Mouse (Mus musculus) neural tube, embryonic 14.5 days (tissue): ENCODE data around the gene Nudt5. TPM values are rescaled to one million over a fixed set of nuclear protein-coding genes. Genes with fewer than 3 reads are reported as not detected.

Source experiments
- ATAC-seq: fragments of 200-750 bp; cut with Nextera tagmentation; 2 replicates; pipeline ENCODE4 v1.8.0; 2017; ENCODE audit warnings: low read depth, mild to moderate bottlenecking, moderate TSS enrichment, moderate library complexity
- H3K27ac ChIP-seq: fragments of 300-500 bp; sonication (generic); 2 replicates; pipeline ENCODE4 v1.5.1; 2014; ENCODE audit warnings: low read depth, mild to moderate bottlenecking, control low read depth, low read length, moderate library complexity, mixed read lengths
- H3K27me3 ChIP-seq: fragments of 300-500 bp; sonication (generic); 2 replicates; pipeline ENCODE4 v1.6.1; 2014; ENCODE audit warnings: low read length; ENCODE audit not compliant: control insufficient read depth, insufficient read depth
- H3K36me3 ChIP-seq: fragments of 300-500 bp; sonication (generic); 2 replicates; pipeline ENCODE4 v1.6.1; 2014; ENCODE audit warnings: low read length, mixed read lengths; ENCODE audit not compliant: control insufficient read depth, insufficient read depth
- H3K4me1 ChIP-seq: fragments of 300-500 bp; sonication (generic); 2 replicates; pipeline ENCODE4 v1.6.1; 2014; ENCODE audit warnings: low read length; ENCODE audit not compliant: control insufficient read depth, insufficient read depth
- H3K4me2 ChIP-seq: fragments of 300-500 bp; sonication (generic); 2 replicates; pipeline ENCODE4 v1.6.1; 2014; ENCODE audit warnings: mild to moderate bottlenecking, low read depth, low read length, control low read depth
- H3K4me3 ChIP-seq: fragments of 300-500 bp; sonication (generic); 2 replicates; pipeline ENCODE4 v1.5.1; 2014; ENCODE audit warnings: low read depth, low read length, control low read depth, mixed read lengths
- H3K9ac ChIP-seq: fragments of 300-500 bp; sonication (generic); replicated peaks from 2 replicates; pipeline ENCODE4 v1.6.1; 2014; ENCODE audit warnings: low read depth, mild to moderate bottlenecking, control low read depth, low read length, mixed read lengths
- H3K9me3 ChIP-seq: fragments of 300-500 bp; sonication (generic); 2 replicates; pipeline ENCODE4 v1.6.1; 2016; ENCODE audit warnings: low read length; ENCODE audit not compliant: control insufficient read depth
- WGBS: fragments of 180-500 bp; shearing (Covaris S2); extraction: QIAGEN DNeasy Blood & Tissue Kit; methylation state at CpG from one replicate; pipeline ENCODE4 v1.1.7; 2014; 5-methylcytosine and 5-hydroxymethylcytosine counted together
- polyA plus RNA-seq: library from polyadenylated mRNA; unstranded; fragments of >200 nt; fragmentation: Nextera tagmentation; extraction: Ambion mirVana; gene quantifications from 2 replicates; pipeline ENCODE4 v1.2.1, GENCODE M21; 2014

Gene Nudt5
- polyA plus RNA-seq, 1 experiment from 2014 or later = 22.7 TPM

DNA sequence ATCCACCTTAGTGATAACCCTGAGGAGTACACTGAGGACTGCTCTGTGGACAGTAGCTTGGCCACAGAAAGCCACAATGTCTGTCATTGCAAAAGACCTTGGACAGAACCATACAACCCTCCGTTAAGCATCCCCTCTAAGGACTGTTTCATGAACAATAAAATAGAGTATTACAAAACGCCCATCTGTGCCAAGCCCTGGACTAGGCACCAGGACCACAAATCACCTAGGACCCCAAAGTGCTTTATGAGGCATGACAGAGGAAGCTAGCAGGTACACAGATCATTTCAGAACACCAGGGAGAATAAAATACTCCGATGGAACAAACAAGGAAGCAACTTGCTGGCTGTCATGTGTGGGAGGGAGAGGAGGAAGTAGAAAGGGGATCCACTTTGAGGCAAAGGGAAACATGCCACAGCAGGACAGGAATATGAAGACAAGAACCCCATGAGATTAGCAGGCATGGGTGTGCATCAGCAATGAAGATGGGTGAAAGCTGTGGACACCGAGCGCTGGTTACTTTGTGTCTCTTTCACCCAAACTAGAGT lies 33.5 kb upstream of the Nudt5 start:
- no peaks in the 10 kb centered on the region for H3K27me3 ChIP-seq
- peaks cover 17% of the 10 kb centered on the region; the same call in 1 of the 2 replicates for H3K36me3 ChIP-seq
- H3K4me1 ChIP-seq = no peaks in the 10 kb centered on the region
- ATAC-seq = no peak
- no peaks in the 10 kb centered on the region for H3K9me3 ChIP-seq
- no peak overlapping the region for H3K4me3 ChIP-seq
- H3K4me2 ChIP-seq = no peak overlapping the region
- 89% methylated on average over 5 of the region's 5 CpGs for WGBS
- no peak overlapping the region for H3K27ac ChIP-seq
- no peak overlapping the region for H3K9ac ChIP-seq

DNA sequence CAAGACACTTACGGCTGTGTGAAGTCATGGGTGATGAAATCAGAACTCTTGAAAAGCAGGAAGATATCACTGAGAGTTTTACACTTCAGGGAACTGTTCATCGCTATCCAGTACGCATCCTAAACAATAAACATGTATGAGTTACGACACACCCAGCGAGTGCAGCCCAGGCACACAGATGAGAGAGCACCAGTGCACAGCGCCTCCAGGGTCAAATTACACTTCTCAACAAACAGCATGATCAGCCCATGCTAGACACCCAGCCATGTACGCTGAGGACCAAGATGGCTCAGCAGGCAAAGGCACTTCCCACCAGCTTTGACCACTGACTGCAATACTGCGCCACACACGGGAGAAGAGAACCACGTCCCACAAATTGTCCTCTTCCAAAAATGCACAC lies 23.6 kb upstream of the Nudt5 start:
- ATAC-seq = no peak
- H3K9me3 ChIP-seq = no peaks in the 10 kb centered on the region
- no peak overlapping the region for H3K27ac ChIP-seq
- H3K27me3 ChIP-seq = no peaks in the 10 kb centered on the region
- H3K4me1 ChIP-seq = no peaks in the 10 kb centered on the region
- no peak overlapping the region for H3K9ac ChIP-seq
- H3K4me2 ChIP-seq = no peak overlapping the region
- WGBS = 88% methylated on average over 10 of the region's 10 CpGs
- H3K36me3 ChIP-seq = peaks cover 39% of the 10 kb centered on the region
- no peak overlapping the region for H3K4me3 ChIP-seq

DNA sequence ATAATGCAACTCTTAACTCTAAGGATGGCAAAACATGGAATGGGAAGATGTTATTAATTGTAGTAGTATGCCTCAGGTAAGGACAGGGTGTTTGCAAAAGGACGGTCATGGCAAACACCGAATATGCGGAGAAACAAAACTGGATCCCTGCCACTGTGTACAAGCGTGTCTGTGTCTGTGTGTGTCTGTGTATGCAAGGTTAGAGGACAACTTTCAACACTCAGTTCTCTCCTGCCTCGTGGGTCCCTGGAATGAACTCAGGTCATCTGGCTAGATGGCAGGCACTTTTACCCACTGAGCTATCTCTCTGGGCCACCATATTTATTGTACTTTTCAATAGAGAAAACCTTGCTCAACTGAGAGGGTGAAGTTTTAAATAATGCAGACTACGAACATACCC lies 22.4 kb upstream of the Nudt5 start:
- no peaks in the 10 kb centered on the region for H3K4me1 ChIP-seq
- H3K36me3 ChIP-seq = peaks cover 43% of the 10 kb centered on the region
- H3K27ac ChIP-seq = no peak overlapping the region
- no peak for ATAC-seq
- no peak overlapping the region for H3K4me2 ChIP-seq
- no peaks in the 10 kb centered on the region for H3K9me3 ChIP-seq
- no peak overlapping the region for H3K4me3 ChIP-seq
- H3K27me3 ChIP-seq = no peaks in the 10 kb centered on the region
- no peak overlapping the region for H3K9ac ChIP-seq
- WGBS = 98% methylated on average over 6 of the region's 6 CpGs

DNA sequence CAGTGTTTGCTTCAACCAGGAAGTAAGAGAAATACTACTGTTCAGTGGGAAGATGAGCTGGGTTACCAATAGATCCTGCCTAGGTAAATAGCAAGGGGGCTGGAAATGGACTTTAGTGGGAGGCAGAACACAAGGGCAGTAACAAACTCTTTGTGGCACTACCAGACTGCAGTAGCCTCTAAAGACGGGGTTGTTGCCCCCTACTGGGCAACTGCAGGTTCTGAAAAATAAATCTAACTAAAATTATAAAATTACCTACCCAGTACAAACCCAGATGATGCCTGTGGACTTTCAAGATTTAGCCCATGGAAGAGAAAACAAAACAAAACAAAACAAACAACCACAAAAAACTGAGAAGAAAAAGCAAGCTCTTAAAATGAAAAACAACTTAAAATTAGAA lies 20.6 kb upstream of the Nudt5 start:
- no peak overlapping the region for H3K27ac ChIP-seq
- no peak overlapping the region for H3K4me2 ChIP-seq
- no peak overlapping the region for H3K9ac ChIP-seq
- H3K4me3 ChIP-seq = no peak overlapping the region
- 20% methylated on average over 1 of the region's 1 CpGs for WGBS
- no peak for ATAC-seq
- H3K27me3 ChIP-seq = no peaks in the 10 kb centered on the region
- H3K36me3 ChIP-seq = peaks cover 34% of the 10 kb centered on the region
- H3K9me3 ChIP-seq = no peaks in the 10 kb centered on the region
- H3K4me1 ChIP-seq = no peaks in the 10 kb centered on the region

DNA sequence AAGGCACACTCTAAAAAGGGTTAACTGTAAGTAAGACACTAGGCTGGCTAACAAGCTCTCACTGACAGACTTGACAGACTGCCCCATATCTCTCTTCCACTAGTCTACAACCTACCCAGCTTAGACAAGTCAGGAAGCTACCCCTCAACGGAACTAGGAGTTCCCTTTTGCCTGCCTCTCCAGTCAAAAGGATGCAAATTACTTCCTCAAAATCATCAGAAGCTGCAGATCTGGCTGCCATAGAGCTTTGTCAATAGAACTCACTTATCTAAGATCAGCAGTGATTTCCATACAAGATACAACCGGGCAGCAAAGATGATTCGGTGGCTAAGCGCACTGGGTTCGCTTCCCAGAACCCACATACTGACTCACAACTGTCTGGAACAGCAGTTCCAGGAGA lies 20.1 kb upstream of the Nudt5 start:
- no peak for ATAC-seq
- H3K27me3 ChIP-seq = no peaks in the 10 kb centered on the region
- H3K4me3 ChIP-seq = no peak overlapping the region
- WGBS = 90% methylated on average over 5 of the region's 5 CpGs
- H3K36me3 ChIP-seq = peaks cover 34% of the 10 kb centered on the region
- no peak overlapping the region for H3K4me2 ChIP-seq
- H3K4me1 ChIP-seq = no peaks in the 10 kb centered on the region
- H3K27ac ChIP-seq = no peak overlapping the region
- no peak overlapping the region for H3K9ac ChIP-seq
- H3K9me3 ChIP-seq = no peaks in the 10 kb centered on the region

DNA sequence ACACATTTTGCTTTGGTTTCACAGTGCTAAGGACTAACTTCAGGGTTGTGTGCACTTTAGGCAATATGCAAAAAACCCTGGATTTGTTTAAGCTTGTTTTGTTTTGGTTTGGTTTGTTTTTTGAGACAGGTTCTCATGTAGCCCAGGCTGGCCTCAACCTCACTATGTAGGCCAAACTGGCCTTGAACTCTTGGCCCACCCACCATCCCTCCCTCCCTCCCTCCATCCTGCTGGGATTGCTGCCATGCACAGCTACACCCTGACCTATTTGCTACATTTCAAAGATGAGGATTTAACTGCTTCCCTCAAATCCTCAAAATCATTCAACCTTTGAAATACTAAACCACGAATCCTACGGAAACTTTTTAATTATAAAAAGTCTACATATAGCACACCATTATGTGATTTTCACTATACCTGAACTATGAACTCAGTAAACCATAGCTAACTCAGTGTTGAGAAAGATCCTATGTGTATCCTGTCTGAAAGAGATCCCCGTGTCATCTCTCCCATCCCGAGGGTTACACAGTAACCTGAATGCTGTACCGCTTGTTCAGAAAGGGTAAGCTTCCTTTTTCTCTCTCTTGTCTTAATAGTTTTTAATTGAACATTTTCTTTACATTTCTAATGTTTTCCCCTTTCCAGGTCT lies 19.4 kb upstream of the Nudt5 start:
- Histone ChIP-seq H3K9ac (no peak overlapping the region), H3K27ac (no peak overlapping the region), H3K4me3 (no peak overlapping the region), H3K27me3 (no peaks in the 10 kb centered on the region), H3K36me3 (peaks cover 31% of the 10 kb centered on the region), H3K9me3 (no peaks in the 10 kb centered on the region), H3K4me1 (no peaks in the 10 kb centered on the region), H3K4me2 (no peak overlapping the region)
- ATAC-seq = no peak
- 94% methylated on average over 5 of the region's 5 CpGs for WGBS

DNA sequence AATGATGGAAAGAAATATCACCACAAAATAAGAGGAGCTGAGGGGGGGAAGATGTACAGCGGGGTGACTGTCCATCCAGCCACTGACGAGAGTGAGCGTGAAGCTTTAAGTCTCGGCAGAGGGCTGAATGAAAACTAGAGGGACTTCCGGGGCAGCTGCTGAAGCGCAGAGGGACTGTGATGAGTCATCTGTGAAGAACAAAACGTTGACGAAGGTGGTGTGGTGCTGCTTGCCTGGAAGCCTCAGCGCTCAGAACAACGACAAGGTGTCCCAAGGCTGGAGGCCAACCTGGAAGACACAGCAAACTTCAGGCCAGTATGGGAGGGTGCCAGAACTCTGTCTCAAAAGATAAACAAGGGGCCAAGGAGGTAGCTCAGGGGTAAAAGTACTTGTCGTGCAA lies 4.0 kb upstream of the Nudt5 start:
- Histone ChIP-seq H3K4me2 (no peak overlapping the region), H3K9ac (no peak overlapping the region), H3K27me3 (no peaks in the 10 kb centered on the region), H3K4me1 (peaks cover under 1% of the 10 kb centered on the region; the same call in 1 of the 2 replicates), H3K4me3 (no peak overlapping the region), H3K27ac (no peak overlapping the region), H3K36me3 (peaks cover 20% of the 10 kb centered on the region), H3K9me3 (no peaks in the 10 kb centered on the region)
- WGBS = 97% methylated on average over 11 of the region's 11 CpGs
- ATAC-seq = no peak

DNA sequence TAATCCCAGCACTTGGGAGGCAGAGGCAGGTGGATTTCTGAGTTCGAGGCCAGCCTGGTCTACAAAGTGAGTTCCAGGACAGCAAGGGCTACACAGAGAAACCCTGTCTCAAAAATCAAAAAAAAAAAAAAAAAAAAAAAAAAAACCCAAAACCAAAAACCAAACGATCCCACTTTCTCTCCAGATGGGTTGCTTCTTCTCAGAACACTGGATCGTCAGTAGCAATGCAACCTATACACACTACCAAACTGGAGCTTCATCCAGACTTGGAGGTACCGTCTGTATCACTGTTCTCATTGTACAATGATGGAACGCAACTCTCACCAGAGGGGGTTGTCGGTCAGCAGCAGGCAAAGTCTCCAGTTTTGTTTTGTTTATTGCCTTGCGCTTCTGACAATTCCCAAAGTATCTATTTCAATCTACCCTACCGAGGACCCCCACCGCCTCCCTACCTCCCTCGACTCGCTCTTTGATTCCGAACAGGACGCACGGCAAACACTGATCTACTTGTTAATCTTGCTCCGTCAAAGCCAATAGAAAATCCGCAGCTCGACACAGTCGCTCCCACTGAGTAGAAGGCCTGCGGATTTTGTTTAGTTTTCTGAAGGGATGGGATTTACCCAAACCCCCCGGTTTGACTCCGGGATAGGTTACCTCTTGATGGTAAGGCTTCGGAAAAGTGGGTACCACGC lies 492 bp upstream of the Nudt5 start:
- peaks cover 4% of the 10 kb centered on the region; the same call in 1 of the 2 replicates for H3K4me1 ChIP-seq
- peak overlapping the region; percentile 78 for H3K27ac ChIP-seq
- ATAC-seq = peak; percentile 49
- H3K4me3 ChIP-seq = peak overlapping the region; percentile 53
- H3K36me3 ChIP-seq = peaks cover 20% of the 10 kb centered on the region
- H3K9ac ChIP-seq = peak overlapping the region; percentile 60
- no peaks in the 10 kb centered on the region for H3K27me3 ChIP-seq
- peak overlapping the region; percentile 53 for H3K4me2 ChIP-seq
- no peaks in the 10 kb centered on the region for H3K9me3 ChIP-seq
- WGBS = 5% methylated on average over 23 of the region's 23 CpGs

DNA sequence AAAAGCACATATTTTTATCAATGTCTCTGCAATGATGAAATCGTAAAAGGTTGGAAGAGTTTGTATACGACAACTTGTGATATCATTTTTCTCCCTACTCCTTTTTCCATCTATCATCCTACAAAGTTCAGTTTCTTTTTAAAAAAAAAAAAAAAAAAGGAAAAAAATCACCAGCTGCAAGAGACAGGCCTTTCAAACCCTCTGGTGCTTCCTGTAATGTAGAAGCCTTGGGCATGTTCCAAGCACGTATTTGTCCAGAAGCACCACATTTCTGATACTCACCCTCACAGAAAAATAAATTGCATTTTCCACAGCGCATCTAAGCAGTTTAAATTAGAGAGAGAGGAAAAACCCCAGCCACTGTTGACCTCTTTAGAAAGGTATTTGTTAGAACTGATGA lies 1.0 kb downstream of the Nudt5 start:
- H3K36me3 ChIP-seq = peaks cover 6% of the 10 kb centered on the region; the same call in 1 of the 2 replicates
- peaks cover 4% of the 10 kb centered on the region; the same call in 1 of the 2 replicates for H3K4me1 ChIP-seq
- H3K4me3 ChIP-seq = peak overlapping the region; percentile 53
- H3K27ac ChIP-seq = no peak overlapping the region
- WGBS = 39% methylated on average over 4 of the region's 4 CpGs
- H3K9me3 ChIP-seq = no peaks in the 10 kb centered on the region
- H3K9ac ChIP-seq = no peak overlapping the region
- H3K4me2 ChIP-seq = peak overlapping the region; percentile 45
- H3K27me3 ChIP-seq = no peaks in the 10 kb centered on the region
- no peak for ATAC-seq
